Mouse (Mus musculus): ENCODE results near the gene Mrln.

- no peak for TF ChIP-seq EP300 (IDR thresholded peaks at IDR 0.05; ENCODE audit: low read depth)
- TF ChIP-seq CTCF (IDR thresholded peaks at IDR 0.05; ENCODE audit: low read depth), result no peak
Observed at GRCm38 (mm10) chr10:70166427-70166826, 38.0 kb upstream of the Mrln start.

Data from liver, postnatal 0 days (tissue).